Mouse (Mus musculus) bone marrow, adult 2 months (tissue): ENCODE data around the gene Extl1.

Experiments used
- CTCF ChIP-seq: fragments of 200-500 bp; IDR thresholded peaks from 2 replicates; pipeline ENCODE4 v1.5.1; 2011; ENCODE audit warnings: low read length, control low read depth; ENCODE audit not compliant: control insufficient read depth, insufficient read depth
- POLR2A ChIP-seq: fragments of 200-500 bp; IDR thresholded peaks from 2 replicates; pipeline ENCODE4 v1.6.1; 2011; ENCODE audit warnings: low read depth, mild to moderate bottlenecking, control low read depth, low read length, borderline replicate concordance; ENCODE audit not compliant: control insufficient read depth

- no peak for TF ChIP-seq CTCF
- TF ChIP-seq POLR2A, result no peak
Observed at GRCm38 (mm10) chr4:134328151-134328550, 55.5 kb downstream of the Extl1 start.
